ENCODE assay signal across 8 mouse cellular contexts in genomic region chr2:71273955-71274679, GRCm38 (mm10).
DNase-seq lines count a peak whose midpoint lies in the region; ATAC-seq lines count a peak whose summit lies in the region.

No protein-coding gene starts in this region.

- H3K4me2 ChIP-seq in midbrain, embryonic 13.5 days (replicated peaks), result no peak overlapping the region
- H3K4me2 ChIP-seq in forebrain, embryonic 13.5 days, result no peak overlapping the region

- DNase-seq in 416B (ENCODE audit: low read depth) (peak; percentile 93), R1 (ENCODE audit: low read depth, low spot score) (peak; percentile 17)
- peak; percentile 52 for DNase-seq in gastrocnemius, adult 18-20 months (ENCODE audit: low spot score)
- DNase-seq in kidney, postnatal 4 days, result peak; percentile 60 to 69
- peak; percentile 35 to 56 for DNase-seq in monocyte, adult 2 months (ENCODE audit: low read depth in 1 of 2, low spot score in 2 of 2)
- peak; percentile 54 to 71 for DNase-seq in urinary bladder, postnatal 4 days (ENCODE audit: low spot score in 2 of 2)

- H3K9me3 ChIP-seq in midbrain, embryonic 13.5 days, result no peaks in the 10 kb centered on the region
- no peaks in the 10 kb centered on the region for H3K9me3 ChIP-seq in forebrain, embryonic 13.5 days (replicated peaks)

- H3K27me3 ChIP-seq in midbrain, embryonic 13.5 days, result no peaks in the 10 kb centered on the region
- no peaks in the 10 kb centered on the region for H3K27me3 ChIP-seq in forebrain, embryonic 13.5 days

- H3K9ac ChIP-seq in midbrain, embryonic 13.5 days (replicated peaks), result no peak overlapping the region
- no peak overlapping the region for H3K9ac ChIP-seq in forebrain, embryonic 13.5 days

- H3K4me1 ChIP-seq in midbrain, embryonic 13.5 days (replicated peaks), result no peaks in the 10 kb centered on the region
- H3K4me1 ChIP-seq in forebrain, embryonic 13.5 days, result peaks cover 7% of the 10 kb centered on the region

- WGBS in midbrain, embryonic 13.5 days, result 73% methylated on average over 23 of the region's 23 CpGs
- 80% methylated on average over 23 of the region's 23 CpGs for WGBS in forebrain, embryonic 13.5 days

- peaks cover 26% of the 10 kb centered on the region for H3K36me3 ChIP-seq in midbrain, embryonic 13.5 days
- H3K36me3 ChIP-seq in forebrain, embryonic 13.5 days (ENCODE audit: poor library complexity, severe bottlenecking), result peaks cover 38% of the 10 kb centered on the region

- no peak for ATAC-seq in midbrain, embryonic 13.5 days
- ATAC-seq in forebrain, embryonic 13.5 days, result no peak

- H3K27ac ChIP-seq in midbrain, embryonic 13.5 days, result no peak overlapping the region
- no peak overlapping the region for H3K27ac ChIP-seq in forebrain, embryonic 13.5 days

- no peak overlapping the region for H3K4me3 ChIP-seq in midbrain, embryonic 13.5 days (replicated peaks)
- H3K4me3 ChIP-seq in forebrain, embryonic 13.5 days, result no peak overlapping the region

Comparison
In these comparisons a context has a peak if more than half of its experiments do, and no peak if none do; other contexts are left out.
1. DNase-seq: peak in every context shown above with its lines; median percentile 93 in 416B; 64 in kidney, postnatal 4 days; 62 in urinary bladder, postnatal 4 days; 52 in gastrocnemius, adult 18-20 months; 46 in monocyte, adult 2 months; 17 in R1.